Mouse (Mus musculus) hindbrain, embryonic 10.5 days (tissue): ENCODE results near the gene Fkbp1a. TPM values are rescaled to one million over a fixed set of nuclear protein-coding genes. Genes with fewer than 3 reads are reported as not detected.

Source experiments
- DNase-seq: peaks from one replicate; pipeline ENCODE4 v3.0.0-alpha.2; 2017; ENCODE audit warnings: low spot score
- H3K27ac ChIP-seq: fragments of 300-500 bp; sonication (generic); 2 replicates; pipeline ENCODE4 v1.5.1; 2016; ENCODE audit warnings: mild to moderate bottlenecking, moderate library complexity
- H3K27me3 ChIP-seq: fragments of 300-500 bp; sonication (generic); 2 replicates; pipeline ENCODE4 v1.6.1; 2016; ENCODE audit warnings: mild to moderate bottlenecking; ENCODE audit not compliant: poor library complexity, insufficient read depth, severe bottlenecking
- H3K36me3 ChIP-seq: fragments of 300-500 bp; sonication (generic); 2 replicates; pipeline ENCODE4 v1.6.1; 2016; ENCODE audit warnings: mild to moderate bottlenecking, moderate library complexity
- H3K4me1 ChIP-seq: fragments of 300-500 bp; sonication (generic); replicated peaks from 2 replicates; pipeline ENCODE4 v1.6.1; 2016; ENCODE audit warnings: mild to moderate bottlenecking
- H3K4me3 ChIP-seq: fragments of 300-500 bp; sonication (generic); 2 replicates; pipeline ENCODE4 v1.5.1; 2016; ENCODE audit warnings: mild to moderate bottlenecking, moderate library complexity
- H3K9me3 ChIP-seq: fragments of 300-500 bp; sonication (generic); 2 replicates; pipeline ENCODE4 v1.6.1; 2016; ENCODE audit warnings: mild to moderate bottlenecking, moderate library complexity
- WGBS: fragments of 180-500 bp; shearing (Covaris S2); methylation state at CpG from one replicate; pipeline ENCODE4 v1.1.7; 2016; 5-methylcytosine and 5-hydroxymethylcytosine counted together
- polyA plus RNA-seq: library from polyadenylated mRNA; unstranded; fragments of >200 nt; fragmentation: Nextera tagmentation; extraction: Ambion mirVana; gene quantifications from 2 replicates; pipeline ENCODE4 v1.2.1, GENCODE M21; 2016

The Fkbp1a gene
- polyA plus RNA-seq, 1 experiment from 2014 or later, result 600 TPM

GRCm38 (mm10) chr2:151564986-151565385, 22.7 kb downstream of the Fkbp1a start:
- Histone ChIP-seq H3K4me3 (no peak overlapping the region), H3K9me3 (no peaks in the 10 kb centered on the region), H3K4me1 (no peaks in the 10 kb centered on the region), H3K27me3 (no peaks in the 10 kb centered on the region), H3K36me3 (peaks cover 51% of the 10 kb centered on the region), H3K27ac (no peak overlapping the region)
- 88% methylated on average over 3 of the region's 3 CpGs for WGBS
- no peak for DNase-seq

- H3K27me3 ChIP-seq, result no peaks in the 10 kb centered on the region
- H3K36me3 ChIP-seq, result peaks cover 32% of the 10 kb centered on the region
- no peaks in the 10 kb centered on the region for H3K4me1 ChIP-seq
- 82% methylated on average over 6 of the region's 6 CpGs for WGBS
- DNase-seq, result no peak
- H3K4me3 ChIP-seq, result no peak overlapping the region
- no peak overlapping the region for H3K27ac ChIP-seq
- no peaks in the 10 kb centered on the region for H3K9me3 ChIP-seq
Observed at GRCm38 (mm10) chr2:151566856-151567255, 24.6 kb downstream of the Fkbp1a start.

GRCm38 (mm10) chr2:151569452-151569851, 27.2 kb downstream of the Fkbp1a start:
- Histone ChIP-seq H3K27ac (no peak overlapping the region), H3K27me3 (no peaks in the 10 kb centered on the region; the same call in 1 of the 2 replicates), H3K9me3 (no peaks in the 10 kb centered on the region), H3K4me3 (no peak overlapping the region), H3K4me1 (no peaks in the 10 kb centered on the region), H3K36me3 (peaks cover 6% of the 10 kb centered on the region)
- no peak for DNase-seq
- WGBS, result 96% methylated on average over 2 of the region's 2 CpGs

- DNase-seq, result no peak
- no peaks in the 10 kb centered on the region for H3K36me3 ChIP-seq
- 73% methylated on average over 17 of the region's 17 CpGs for WGBS
Observed at GRCm38 (mm10) chr2:151571873-151572700, 29.8 kb downstream of the Fkbp1a start, which contains the start of gene Sdcbp2. Sdcbp2 (plus strand) TSS chr2:151572622.

GRCm38 (mm10) chr2:151573667-151574066, 31.4 kb downstream of the Fkbp1a start:
- no peak for DNase-seq
- H3K36me3 ChIP-seq, result no peaks in the 10 kb centered on the region
- H3K27me3 ChIP-seq, result peaks cover 11% of the 10 kb centered on the region; the same call in 1 of the 2 replicates
- no peak overlapping the region for H3K27ac ChIP-seq
- H3K4me3 ChIP-seq, result no peak overlapping the region
- no peaks in the 10 kb centered on the region for H3K9me3 ChIP-seq
- WGBS, result 77% methylated on average over 3 of the region's 3 CpGs
- H3K4me1 ChIP-seq, result peaks cover 16% of the 10 kb centered on the region

More at GRCm38 (mm10) chr2:151571873-151572700, 29.8 kb downstream of the Fkbp1a start, which contains the start of gene Sdcbp2:
- Histone ChIP-seq H3K4me3 (no peak within 1 kb of the TSS), H3K9me3 (no peaks in the 10 kb centered on the region), H3K27ac (no peak within 1 kb of the TSS), H3K4me1 (peaks cover 16% of the 10 kb centered on the region), H3K27me3 (no peaks in the 10 kb centered on the region; the same call in 1 of the 2 replicates)

- H3K4me3 ChIP-seq, result no peak overlapping the region
- H3K27me3 ChIP-seq, result peaks cover 11% of the 10 kb centered on the region; the same call in 1 of the 2 replicates
- H3K27ac ChIP-seq, result no peak overlapping the region
- no peak for DNase-seq
- no peaks in the 10 kb centered on the region for H3K9me3 ChIP-seq
- WGBS, result 57% methylated on average over 5 of the region's 5 CpGs
- H3K4me1 ChIP-seq, result peaks cover 16% of the 10 kb centered on the region
- H3K36me3 ChIP-seq, result no peaks in the 10 kb centered on the region
Observed at GRCm38 (mm10) chr2:151574607-151575006, 32.3 kb downstream of the Fkbp1a start.

- peaks cover 16% of the 10 kb centered on the region for H3K4me1 ChIP-seq
- H3K9me3 ChIP-seq, result no peaks in the 10 kb centered on the region
- 24% methylated on average over 7 of the region's 7 CpGs for WGBS
- peak overlapping the region; percentile 57 for H3K4me3 ChIP-seq
- H3K27ac ChIP-seq, result peak overlapping the region; percentile 86
- H3K36me3 ChIP-seq, result no peaks in the 10 kb centered on the region
- peaks cover 11% of the 10 kb centered on the region; the same call in 1 of the 2 replicates for H3K27me3 ChIP-seq
- DNase-seq, result peak; percentile 25
Observed at GRCm38 (mm10) chr2:151575119-151575698, 32.9 kb downstream of the Fkbp1a start.

DNA sequence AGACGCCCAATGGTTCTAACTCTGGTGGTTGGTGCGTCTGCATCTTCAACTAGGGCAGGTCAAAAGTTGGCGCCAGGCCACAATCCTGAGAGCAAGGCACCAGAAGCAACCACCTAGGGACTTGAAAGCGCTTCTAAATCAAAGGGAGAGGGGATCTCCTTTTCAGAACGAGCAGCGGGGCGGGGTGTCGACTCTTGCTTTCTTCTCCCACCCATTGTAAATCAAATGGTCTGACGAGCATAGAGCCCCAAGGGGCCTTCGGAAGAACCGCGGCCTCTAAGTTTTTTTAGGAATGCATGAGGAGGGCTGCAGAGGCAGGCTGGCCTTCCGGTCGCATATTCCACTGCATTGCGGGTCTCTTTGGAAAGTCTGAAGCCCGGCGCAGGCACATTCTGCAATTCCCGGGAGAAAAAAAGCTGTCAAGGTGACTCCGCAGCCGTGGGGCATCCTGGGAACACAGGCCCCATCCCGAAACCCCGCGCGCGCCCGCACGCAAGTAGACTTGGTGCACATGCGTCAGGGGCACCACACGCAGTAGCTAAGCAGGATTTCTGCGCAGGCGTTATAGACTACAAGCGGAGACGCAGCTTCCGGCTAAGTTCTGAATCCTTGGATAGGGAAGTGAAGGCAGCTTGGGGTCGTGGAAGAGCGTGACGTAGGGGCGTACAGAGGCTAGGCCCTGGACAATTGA, 33.6 kb downstream of the Fkbp1a start:
- H3K27me3 ChIP-seq, result peaks cover 11% of the 10 kb centered on the region; the same call in 1 of the 2 replicates
- peak overlapping the region; percentile 57 for H3K4me3 ChIP-seq
- no peaks in the 10 kb centered on the region for H3K36me3 ChIP-seq
- DNase-seq, result peak; percentile 85
- peak overlapping the region; percentile 86 for H3K27ac ChIP-seq
- 1% methylated on average over 38 of the region's 38 CpGs for WGBS
- peaks cover 16% of the 10 kb centered on the region for H3K4me1 ChIP-seq
- H3K9me3 ChIP-seq, result no peaks in the 10 kb centered on the region

GRCm38 (mm10) chr2:151579183-151579582, 36.9 kb downstream of the Fkbp1a start:
- WGBS, result 86% methylated on average over 4 of the region's 4 CpGs

DNA sequence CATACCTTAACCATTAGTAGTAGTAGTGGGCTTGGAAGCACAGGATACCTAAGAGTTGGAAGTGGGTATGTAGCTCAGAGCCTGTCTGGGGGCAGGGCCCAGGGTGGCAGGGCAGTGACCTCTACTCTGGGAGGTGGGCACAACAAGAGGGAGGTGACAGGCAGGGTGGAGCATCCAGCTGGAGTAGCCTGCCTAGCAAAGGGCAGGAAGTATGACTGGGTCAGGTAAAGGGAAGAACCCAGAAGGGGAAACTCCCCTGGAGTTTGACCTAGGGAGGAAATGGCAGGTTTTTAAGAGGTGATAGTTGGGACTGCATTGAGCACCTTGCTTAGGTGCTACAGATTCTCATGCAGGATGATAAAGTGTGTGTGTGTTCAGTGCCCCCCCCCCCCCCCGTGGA, 38.7 kb downstream of the Fkbp1a start:
- DNase-seq, result no peak
- 33% methylated on average over 1 of the region's 1 CpGs for WGBS
- Histone ChIP-seq H3K36me3 (no peaks in the 10 kb centered on the region), H3K4me1 (peaks cover 8% of the 10 kb centered on the region), H3K4me3 (no peak overlapping the region), H3K9me3 (no peaks in the 10 kb centered on the region), H3K27ac (no peak overlapping the region), H3K27me3 (peaks cover 11% of the 10 kb centered on the region; the same call in 1 of the 2 replicates)

More at GRCm38 (mm10) chr2:151579183-151579582, 36.9 kb downstream of the Fkbp1a start:
- no peak for DNase-seq
- Histone ChIP-seq H3K36me3 (no peaks in the 10 kb centered on the region), H3K9me3 (no peaks in the 10 kb centered on the region), H3K4me1 (peaks cover 16% of the 10 kb centered on the region), H3K4me3 (no peak overlapping the region), H3K27me3 (peaks cover 11% of the 10 kb centered on the region; the same call in 1 of the 2 replicates), H3K27ac (no peak overlapping the region)

DNA sequence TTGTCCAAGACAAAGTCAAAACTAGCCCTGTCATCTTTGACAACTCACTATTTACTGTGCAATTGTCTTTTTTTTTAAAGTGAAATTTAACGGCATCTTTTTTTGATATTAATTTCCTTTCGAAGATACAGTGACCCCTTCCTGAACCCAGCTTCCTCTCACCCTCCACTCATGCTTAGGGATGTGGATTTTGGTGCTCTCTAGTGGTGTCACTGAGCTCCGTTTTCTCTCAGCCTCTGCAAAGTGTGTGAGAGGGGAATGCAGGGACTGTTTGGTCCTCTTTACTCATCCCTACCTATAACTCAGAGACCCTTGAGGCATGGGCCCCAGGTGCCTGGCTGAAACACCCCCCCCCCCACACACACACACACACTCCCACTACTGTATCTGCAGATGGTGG, 43.7 kb downstream of the Fkbp1a start:
- H3K4me3 ChIP-seq, result no peak overlapping the region
- DNase-seq, result no peak
- no peak overlapping the region for H3K27ac ChIP-seq
- WGBS, result 71% methylated on average over 3 of the region's 3 CpGs
- peaks cover 4% of the 10 kb centered on the region for H3K4me1 ChIP-seq
- H3K27me3 ChIP-seq, result no peaks in the 10 kb centered on the region
- no peaks in the 10 kb centered on the region for H3K36me3 ChIP-seq
- H3K9me3 ChIP-seq, result no peaks in the 10 kb centered on the region

DNA sequence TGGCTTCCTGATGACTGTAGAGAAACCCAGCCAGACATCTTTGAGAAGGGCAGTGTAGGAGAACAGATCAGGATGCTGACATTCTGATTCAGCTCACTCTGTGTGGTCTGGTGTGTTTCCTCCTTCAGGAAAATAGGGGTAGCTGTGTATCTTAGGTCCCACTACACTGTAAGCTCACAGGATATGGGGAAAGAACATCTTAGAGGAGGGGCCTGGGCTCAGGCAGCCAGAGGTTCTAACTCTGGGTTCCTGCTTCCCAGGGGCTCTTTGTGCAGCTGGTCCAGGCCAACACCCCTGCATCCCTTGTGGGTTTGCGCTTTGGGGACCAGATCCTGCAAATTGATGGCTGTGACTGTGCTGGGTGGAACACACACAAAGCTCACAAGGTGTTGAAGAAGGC, 44.5 kb downstream of the Fkbp1a start:
- no peak for DNase-seq
- Histone ChIP-seq H3K36me3 (no peaks in the 10 kb centered on the region), H3K4me1 (peaks cover 4% of the 10 kb centered on the region), H3K4me3 (no peak overlapping the region), H3K27me3 (no peaks in the 10 kb centered on the region), H3K9me3 (no peaks in the 10 kb centered on the region), H3K27ac (no peak overlapping the region)
- 88% methylated on average over 1 of the region's 1 CpGs for WGBS
